Mouse (Mus musculus) liver, embryonic 14.5 days (tissue): Measurements from ENCODE around the gene Pih1d1.

Experiments
- CTCF ChIP-seq: IDR thresholded peaks from 2 replicates; pipeline ENCODE4 v1.5.1; 2016; ENCODE audit warnings: antibody characterized with exemption, low read depth, control low read depth
- EP300 ChIP-seq: IDR thresholded peaks from 2 replicates; pipeline ENCODE4 v1.6.1; 2016; ENCODE audit warnings: antibody characterized with exemption, low read depth

DNA sequence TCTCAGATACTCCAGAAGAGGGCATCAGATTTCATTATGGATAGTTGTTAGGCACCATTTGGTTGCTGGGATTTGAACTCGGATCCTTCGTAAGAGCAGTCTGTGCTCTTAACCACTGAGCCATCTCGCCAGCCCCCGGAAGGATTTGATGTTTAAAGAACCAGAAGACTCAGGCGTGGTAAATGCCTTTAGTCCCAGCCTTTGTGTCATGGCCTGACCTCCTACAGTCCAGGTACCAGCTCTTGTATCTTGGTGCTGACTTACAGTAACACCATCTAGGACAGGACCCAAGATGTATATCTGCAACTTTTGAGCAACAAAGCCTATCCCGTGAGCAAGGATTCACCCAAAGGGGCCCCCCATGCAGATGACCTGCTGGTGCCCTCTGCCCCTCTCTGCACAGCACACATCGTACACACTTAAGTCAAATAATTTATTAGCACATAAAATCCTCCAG is 28.9 kb upstream of the Pih1d1 start:
- TF ChIP-seq CTCF (0 out of 2 replicates have a peak, but pooled peaks have one; percentile 34), EP300 (no peak)
